Mouse (Mus musculus) hindbrain, postnatal 0 days (tissue): Measurements from ENCODE around the gene Relb. TPM values are rescaled to one million over a fixed set of nuclear protein-coding genes. Genes with fewer than 3 reads are reported as not detected.
A peak's percentile ranks its signal among the peaks of the same experiment; 100 is the strongest.
"Not testable (repeated sequence)": the region's sequence is repeated elsewhere in the genome, so short reads cannot be mapped to it uniquely, and the experiment has no call there.

Experiments used
- ATAC-seq: fragments of 200-750 bp; cut with Nextera tagmentation; 2 replicates; pipeline ENCODE4 v1.8.0; 2017; ENCODE audit warnings: mild to moderate bottlenecking, moderate TSS enrichment, moderate library complexity
- DNase-seq: peaks from one replicate; pipeline ENCODE4 v3.0.0-alpha.2; 2015; ENCODE audit warnings: low spot score
- H3K27ac ChIP-seq: fragments of 300-500 bp; sonication (generic); 2 replicates; pipeline ENCODE4 v1.5.1; 2014; ENCODE audit warnings: mild to moderate bottlenecking
- H3K27me3 ChIP-seq: fragments of 300-500 bp; sonication (generic); 2 replicates; pipeline ENCODE4 v1.6.1; 2014; ENCODE audit warnings: low read length, mixed read lengths; ENCODE audit not compliant: insufficient read depth
- H3K36me3 ChIP-seq: fragments of 300-500 bp; sonication (generic); 2 replicates; pipeline ENCODE4 v1.6.1; 2014; ENCODE audit warnings: low read length, mixed read lengths; ENCODE audit not compliant: insufficient read depth
- H3K4me1 ChIP-seq: fragments of 300-500 bp; sonication (generic); 2 replicates; pipeline ENCODE4 v1.6.1; 2014; ENCODE audit warnings: antibody characterized with exemption, low read length, mixed read lengths; ENCODE audit not compliant: insufficient read depth
- H3K4me2 ChIP-seq: fragments of 300-500 bp; sonication (generic); 2 replicates; pipeline ENCODE4 v1.6.1; 2014; ENCODE audit warnings: low read depth, mild to moderate bottlenecking, low read length, moderate library complexity, mixed read lengths
- H3K4me3 ChIP-seq: fragments of 300-500 bp; sonication (generic); 2 replicates; pipeline ENCODE4 v1.5.1; 2014; ENCODE audit warnings: low read length
- H3K9ac ChIP-seq: fragments of 300-500 bp; sonication (generic); replicated peaks from 2 replicates; pipeline ENCODE4 v1.6.1; 2014; ENCODE audit warnings: mild to moderate bottlenecking, low read length, moderate library complexity, mixed read lengths
- H3K9me3 ChIP-seq: fragments of 300-500 bp; sonication (generic); 2 replicates; pipeline ENCODE4 v1.6.1; 2016; ENCODE audit warnings: low read length, mixed read lengths
- CTCF ChIP-seq: IDR thresholded peaks from 2 replicates; pipeline ENCODE4 v1.5.1; 2016; ENCODE audit warnings: antibody characterized with exemption, control low read depth, low read depth
- WGBS: fragments of 180-500 bp; shearing (Covaris S2); extraction: QIAGEN DNeasy Blood & Tissue Kit; methylation state at CpG from one replicate; pipeline ENCODE4 v1.1.7; 2014; 5-methylcytosine and 5-hydroxymethylcytosine counted together
- polyA plus RNA-seq: library from polyadenylated mRNA; unstranded; fragments of >200 nt; fragmentation: Nextera tagmentation; extraction: Ambion mirVana; gene quantifications from 2 replicates; pipeline ENCODE4 v1.2.1, GENCODE M21; 2015
- total RNA-seq: library from RNA; depleted of rRNA; stranded (reverse); fragments of >200 nt; gene quantifications from 2 replicates; pipeline ENCODE4 v1.2.3, GENCODE M21; 2014

Gene Relb
- total and polyA plus RNA-seq, 2 experiments from 2014 or later, result 6.9 to 10.2 TPM

DNA sequence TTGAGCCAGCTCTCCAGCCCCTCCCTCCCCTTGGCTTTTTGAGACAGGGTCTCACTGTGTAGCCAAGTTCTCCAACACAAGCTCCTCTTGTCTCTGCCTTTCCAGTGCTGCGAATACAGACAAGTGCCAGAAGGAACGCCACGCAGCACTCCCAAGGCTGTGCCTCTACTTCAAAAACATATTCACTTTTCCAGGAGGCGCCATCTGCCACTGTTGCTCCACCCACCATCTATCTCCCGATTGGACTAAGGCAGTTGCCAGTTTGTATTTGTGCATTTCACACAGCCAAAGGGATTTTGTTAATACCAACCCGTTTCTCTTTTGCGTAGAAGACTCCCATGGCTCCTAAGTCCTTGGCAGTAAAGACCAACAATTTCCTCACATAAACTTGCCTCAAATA, 8.4 kb downstream of the Relb start:
- no peaks in the 10 kb centered on the region for H3K27me3 ChIP-seq
- H3K4me1 ChIP-seq, result no peaks in the 10 kb centered on the region
- 82% methylated on average over 7 of the region's 7 CpGs for WGBS
- no peak overlapping the region for H3K4me3 ChIP-seq
- no peak for TF ChIP-seq CTCF
- H3K36me3 ChIP-seq, result no peaks in the 10 kb centered on the region
- no peak overlapping the region for H3K27ac ChIP-seq
- no peak overlapping the region for H3K4me2 ChIP-seq
- no peak overlapping the region for H3K9ac ChIP-seq
- DNase-seq (no peak), ATAC-seq (no peak)
- H3K9me3 ChIP-seq, result no peaks in the 10 kb centered on the region

DNA sequence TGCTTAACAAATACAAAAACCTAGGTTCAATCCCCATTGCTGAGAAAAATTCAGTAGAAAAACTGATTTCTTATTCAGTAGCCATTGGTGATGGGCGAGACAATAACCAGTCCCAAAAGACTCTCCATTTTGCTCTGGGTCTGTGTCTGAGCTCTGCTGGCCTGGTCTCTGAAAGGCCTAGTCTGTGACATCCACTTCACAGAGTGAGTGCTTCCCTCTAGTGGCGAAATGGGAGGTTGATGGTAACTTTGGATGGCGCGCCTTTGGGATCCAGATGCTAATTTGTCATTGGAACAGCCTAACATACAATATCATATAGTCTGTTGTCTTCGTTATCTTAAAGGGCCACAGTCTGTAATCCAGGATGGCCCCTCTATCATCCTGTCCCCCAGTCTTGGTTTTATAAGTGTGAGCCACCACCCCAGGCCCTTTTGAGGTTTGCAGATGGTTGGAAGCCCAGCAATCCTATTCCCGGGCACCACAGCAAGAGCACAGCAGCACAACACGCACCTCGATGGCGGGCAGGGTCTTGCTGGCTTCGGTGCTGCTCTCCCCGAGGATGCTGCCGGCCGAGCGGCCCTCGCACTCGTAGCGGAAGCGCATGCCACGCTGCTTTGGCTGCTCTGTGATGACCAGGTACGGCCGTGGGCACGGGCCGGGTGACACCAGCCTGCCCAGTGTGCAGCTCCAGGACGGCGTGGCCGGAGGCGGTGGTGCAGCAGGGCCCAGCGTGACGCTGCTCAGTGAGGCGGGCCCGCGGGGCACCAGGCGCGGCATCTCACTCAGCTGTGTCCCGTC, 10.0 kb downstream of the Relb start:
- H3K9ac ChIP-seq, result peak overlapping the region; percentile 26; the same call in 1 of the 2 replicates
- DNase-seq (peak; percentile 92), ATAC-seq (peak; percentile 75)
- no peaks in the 10 kb centered on the region for H3K27me3 ChIP-seq
- H3K4me3 ChIP-seq, result peak overlapping the region; percentile 19
- H3K27ac ChIP-seq, result peak overlapping the region; percentile 12; the same call in 1 of the 2 replicates
- 0 out of 2 replicates have a peak, but pooled peaks cover 5% of the 10 kb centered on the region for H3K36me3 ChIP-seq
- H3K4me1 ChIP-seq, result no peaks in the 10 kb centered on the region
- no peaks in the 10 kb centered on the region for H3K9me3 ChIP-seq
- H3K4me2 ChIP-seq, result peak overlapping the region; percentile 38
- peak; percentile 93 for TF ChIP-seq CTCF
- WGBS, result 8% methylated on average over 35 of the region's 35 CpGs

DNA sequence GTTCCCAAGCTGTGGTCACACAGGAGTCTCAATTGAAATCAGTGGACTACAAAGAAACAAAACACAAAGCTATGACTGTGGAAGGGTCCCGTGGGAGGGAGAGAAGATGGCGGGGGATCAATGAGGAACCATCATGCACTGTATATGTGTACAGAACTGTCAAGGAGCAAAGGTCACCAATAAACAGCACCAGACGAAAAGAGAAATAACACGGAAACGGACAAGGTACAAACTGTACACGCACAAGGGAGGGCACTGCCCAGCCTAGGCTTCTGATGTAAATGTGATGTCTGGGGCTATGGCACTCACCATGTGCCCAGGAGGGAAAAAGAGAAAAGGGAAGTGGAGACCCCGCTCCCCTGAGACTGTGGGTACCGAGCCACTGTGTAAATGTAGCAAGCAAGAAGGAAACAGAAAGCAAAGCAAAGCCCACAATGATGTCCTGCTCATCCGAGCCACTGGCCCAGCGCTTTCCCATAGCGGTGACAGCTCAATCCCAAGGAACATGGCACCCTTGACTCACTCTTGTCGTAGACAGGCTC, 14.1 kb downstream of the Relb start:
- no peak for TF ChIP-seq CTCF
- ATAC-seq (no peak), DNase-seq (no peak)
- WGBS, result 90% methylated on average over 12 of the region's 12 CpGs
- Histone ChIP-seq H3K9ac (no peak overlapping the region), H3K4me2 (no peak overlapping the region), H3K27ac (no peak overlapping the region), H3K9me3 (no peaks in the 10 kb centered on the region), H3K36me3 (0 out of 2 replicates have a peak, but pooled peaks cover 5% of the 10 kb centered on the region), H3K27me3 (no peaks in the 10 kb centered on the region), H3K4me1 (no peaks in the 10 kb centered on the region), H3K4me3 (no peak overlapping the region)

- Histone ChIP-seq H3K36me3 (0 out of 2 replicates have a peak, but pooled peaks cover 5% of the 10 kb centered on the region), H3K27ac (no peak overlapping the region), H3K4me1 (no peaks in the 10 kb centered on the region), H3K9me3 (no peaks in the 10 kb centered on the region), H3K27me3 (no peaks in the 10 kb centered on the region), H3K4me3 (no peak overlapping the region), H3K9ac (no peak overlapping the region), H3K4me2 (no peak overlapping the region)
- DNase-seq (no peak), ATAC-seq (no peak)
- 78% methylated on average over 5 of the region's 5 CpGs for WGBS
- 0 out of 2 replicates have a peak, but pooled peaks have one; percentile 25 for TF ChIP-seq CTCF
These were observed 18.3 kb downstream of the Relb start for GRCm38 (mm10) chr7:19610969-19611368.

DNA sequence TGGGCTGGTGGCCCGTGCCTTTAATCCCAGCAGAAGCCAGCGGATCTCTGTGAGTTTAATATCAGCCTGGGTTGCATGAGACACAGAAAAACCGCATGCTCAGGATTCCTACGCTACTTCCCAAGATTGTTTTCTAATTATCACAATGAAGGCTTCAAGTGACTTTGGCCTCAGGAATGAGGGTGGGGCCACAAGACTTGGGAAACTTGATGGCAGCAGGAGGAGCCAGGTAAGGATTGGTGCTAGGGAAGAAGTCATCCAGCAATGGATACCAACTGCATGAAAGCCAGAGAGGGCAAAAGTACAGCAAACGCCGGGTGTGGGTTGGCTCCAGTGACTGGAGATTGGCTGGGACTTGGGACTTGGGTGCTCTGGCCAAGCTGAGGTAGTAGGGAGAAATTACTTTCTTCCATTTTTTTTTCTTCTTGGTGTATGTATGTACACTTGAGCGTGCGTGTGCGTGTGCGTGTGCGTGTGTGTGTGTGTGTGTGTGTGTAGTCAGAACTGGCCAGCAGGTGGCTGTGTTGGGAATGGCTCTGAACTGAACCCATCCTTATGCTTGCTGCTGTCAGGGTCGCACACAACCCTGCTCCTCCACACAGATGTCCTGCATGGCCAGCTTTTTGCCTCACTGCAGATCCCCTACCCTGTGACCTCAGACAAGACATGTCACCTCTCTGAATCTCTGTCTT, 19.5 kb downstream of the Relb start:
- Histone ChIP-seq H3K36me3 (no peaks in the 10 kb centered on the region), H3K9ac (no peak overlapping the region), H3K27me3 (no peaks in the 10 kb centered on the region), H3K4me2 (no peak overlapping the region), H3K27ac (no peak overlapping the region), H3K4me3 (no peak overlapping the region), H3K9me3 (no peaks in the 10 kb centered on the region), H3K4me1 (no peaks in the 10 kb centered on the region)
- 92% methylated on average over 12 of the region's 12 CpGs for WGBS
- no peak for DNase-seq
- 0 out of 2 replicates have a peak, but pooled peaks have one; percentile 18 for TF ChIP-seq CTCF
- no peak for ATAC-seq

- DNase-seq, result no peak
- 78% methylated on average over 5 of the region's 5 CpGs for WGBS
- H3K4me2 ChIP-seq, result no peak overlapping the region
- no peak overlapping the region for H3K27ac ChIP-seq
- H3K36me3 ChIP-seq, result peaks cover 5% of the 10 kb centered on the region; the same call in 1 of the 2 replicates
- no peaks in the 10 kb centered on the region for H3K27me3 ChIP-seq
- no peaks in the 10 kb centered on the region for H3K9me3 ChIP-seq
- H3K9ac ChIP-seq, result no peak overlapping the region
- ATAC-seq, result no peak
- H3K4me3 ChIP-seq, result no peak overlapping the region
- TF ChIP-seq CTCF, result no peak
- peaks cover 15% of the 10 kb centered on the region for H3K4me1 ChIP-seq
These were observed 21.9 kb downstream of the Relb start for GRCm38 (mm10) chr7:19607291-19607690.

DNA sequence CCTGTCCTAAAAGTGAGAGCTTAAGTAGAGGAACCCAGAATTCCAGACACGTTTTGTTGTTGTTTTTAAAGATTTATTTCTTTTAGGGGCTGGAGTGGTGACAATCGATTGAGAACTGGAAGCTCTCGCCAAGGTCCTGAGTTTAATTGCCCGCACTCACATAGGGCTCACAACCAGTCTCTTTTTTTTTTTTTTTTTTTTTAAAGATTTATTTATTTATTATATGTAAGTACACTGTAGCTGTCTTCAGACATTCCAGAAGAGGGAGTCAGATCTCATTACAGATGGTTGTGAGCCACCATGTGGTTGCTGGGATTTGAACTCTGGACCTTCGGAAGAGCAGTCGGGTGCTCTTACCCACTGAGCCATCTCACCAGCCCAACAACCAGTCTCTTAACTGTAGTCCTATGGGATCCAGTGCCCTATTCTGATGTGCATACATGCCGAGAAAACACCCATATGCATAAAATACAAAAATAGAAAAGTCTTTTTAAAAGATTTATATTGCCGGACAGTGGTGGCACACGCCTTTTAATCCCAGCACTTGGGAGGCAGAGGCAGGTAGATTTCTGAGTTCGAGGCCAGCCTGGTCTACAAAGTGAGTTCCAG, 24.5 kb downstream of the Relb start:
- not testable (repeated sequence) for H3K27me3 ChIP-seq, DNase-seq, H3K9me3 ChIP-seq
- Histone ChIP-seq H3K4me2 (peak overlapping the region; percentile 94), H3K36me3 (peaks cover 15% of the 10 kb centered on the region), H3K27ac (peak overlapping the region; percentile 82; the same call in 1 of the 2 replicates), H3K4me1 (peaks cover 16% of the 10 kb centered on the region), H3K9ac (peak overlapping the region; percentile 99), H3K4me3 (peak overlapping the region; percentile 80)
- WGBS, result 59% methylated on average over 10 of the region's 10 CpGs
- ATAC-seq, result peak; percentile 8; the same call in 1 of the 2 replicates
